Mouse (Mus musculus) forebrain, embryonic 11.5 days (tissue): Measurements from ENCODE around the gene Borcs6. TPM values are rescaled to one million over a fixed set of nuclear protein-coding genes. Genes with fewer than 3 reads are reported as not detected.
"Not testable (repeated sequence)": the region's sequence is repeated elsewhere in the genome, so short reads cannot be mapped to it uniquely, and the experiment has no call there.

Experiments used
- ATAC-seq: fragments of 200-750 bp; cut with Nextera tagmentation; replicated peaks from 2 replicates; pipeline ENCODE4 v1.8.0; 2017; ENCODE audit warnings: moderate TSS enrichment; ENCODE audit not compliant: low FRiP score
- DNase-seq: peaks from one replicate; pipeline ENCODE4 v3.0.0-alpha.2; 2017; ENCODE audit warnings: low spot score
- H3K27ac ChIP-seq: fragments of 300-500 bp; sonication (generic); 2 replicates; pipeline ENCODE4 v1.5.1; 2014; ENCODE audit warnings: low read depth, low read length
- H3K27me3 ChIP-seq: fragments of 300-500 bp; sonication (generic); 2 replicates; pipeline ENCODE4 v1.6.1; 2014; ENCODE audit warnings: mild to moderate bottlenecking, low read length, mixed read lengths; ENCODE audit not compliant: control insufficient read depth, insufficient read depth
- H3K36me3 ChIP-seq: fragments of 300-500 bp; sonication (generic); 2 replicates; pipeline ENCODE4 v1.6.1; 2014; ENCODE audit warnings: mild to moderate bottlenecking, low read length, moderate library complexity, mixed read lengths; ENCODE audit not compliant: control insufficient read depth, insufficient read depth
- H3K4me1 ChIP-seq: fragments of 300-500 bp; sonication (generic); replicated peaks from 2 replicates; pipeline ENCODE4 v1.6.1; 2014; ENCODE audit warnings: low read length, mixed read lengths; ENCODE audit not compliant: control insufficient read depth, insufficient read depth
- H3K4me2 ChIP-seq: fragments of 300-500 bp; sonication (generic); 2 replicates; pipeline ENCODE4 v1.6.1; 2014; ENCODE audit warnings: low read depth, mild to moderate bottlenecking, low read length, moderate library complexity, mixed read lengths; ENCODE audit not compliant: severe bottlenecking
- H3K4me3 ChIP-seq: fragments of 300-500 bp; sonication (generic); 2 replicates; pipeline ENCODE4 v1.5.1; 2014; ENCODE audit warnings: low read depth, low read length
- H3K9ac ChIP-seq: fragments of 300-500 bp; sonication (generic); 2 replicates; pipeline ENCODE4 v1.6.1; 2014; ENCODE audit warnings: low read length
- H3K9me3 ChIP-seq: fragments of 300-500 bp; sonication (generic); 2 replicates; pipeline ENCODE4 v1.6.1; 2016; ENCODE audit warnings: low read length, mixed read lengths; ENCODE audit not compliant: control insufficient read depth
- WGBS: fragments of 180-500 bp; shearing (Covaris S2); extraction: QIAGEN DNeasy Blood & Tissue Kit; methylation state at CpG from one replicate; pipeline ENCODE4 v1.1.7; 2014; 5-methylcytosine and 5-hydroxymethylcytosine counted together
- polyA plus RNA-seq: library from polyadenylated mRNA; unstranded; fragments of >200 nt; fragmentation: Nextera tagmentation; extraction: Ambion mirVana; gene quantifications from 2 replicates; pipeline ENCODE4 v1.2.1, GENCODE M21; 2014

The Borcs6 gene
- polyA plus RNA-seq, 1 experiment from 2014 or later = 7.9 TPM

- 67% methylated on average over 7 of the region's 7 CpGs for WGBS
- H3K9me3 ChIP-seq = no peaks in the 10 kb centered on the region
- DNase-seq (no peak), ATAC-seq (no peak)
- H3K4me2 ChIP-seq = no peak overlapping the region
- H3K4me3 ChIP-seq = no peak overlapping the region
- no peaks in the 10 kb centered on the region for H3K27me3 ChIP-seq
- no peaks in the 10 kb centered on the region; the same call in 1 of the 2 replicates for H3K36me3 ChIP-seq
- no peak overlapping the region for H3K9ac ChIP-seq
- peaks cover 20% of the 10 kb centered on the region; the same call in 1 of the 2 replicates for H3K4me1 ChIP-seq
- no peak overlapping the region for H3K27ac ChIP-seq
Observed at GRCm38 (mm10) chr11:69091566-69092385, 32.3 kb downstream of the Borcs6 start.

GRCm38 (mm10) chr11:69092386-69092751 is 32.9 kb downstream of the Borcs6 start:
- H3K4me3 ChIP-seq = no peak overlapping the region

GRCm38 (mm10) chr11:69092871-69093270 is 33.4 kb downstream of the Borcs6 start:
- Histone ChIP-seq H3K4me3 (no peak overlapping the region), H3K9me3 (no peaks in the 10 kb centered on the region), H3K36me3 (no peaks in the 10 kb centered on the region; the same call in 1 of the 2 replicates), H3K9ac (no peak overlapping the region), H3K4me2 (no peak overlapping the region), H3K4me1 (peaks cover 31% of the 10 kb centered on the region; the same call in 1 of the 2 replicates), H3K27me3 (no peaks in the 10 kb centered on the region), H3K27ac (no peak overlapping the region)
- WGBS = 87% methylated on average over 4 of the region's 4 CpGs
- no peak for ATAC-seq
- DNase-seq = no peak

More at GRCm38 (mm10) chr11:69092386-69092751, 32.9 kb downstream of the Borcs6 start:
- ATAC-seq (no peak), DNase-seq (peak; percentile 89)
- Histone ChIP-seq H3K4me2 (no peak overlapping the region), H3K27ac (no peak overlapping the region), H3K36me3 (no peaks in the 10 kb centered on the region; the same call in 1 of the 2 replicates), H3K9ac (no peak overlapping the region), H3K4me1 (peaks cover 26% of the 10 kb centered on the region; the same call in 1 of the 2 replicates), H3K27me3 (no peaks in the 10 kb centered on the region), H3K9me3 (no peaks in the 10 kb centered on the region)
- WGBS = 4% methylated on average over 3 of the region's 3 CpGs

GRCm38 (mm10) chr11:69093856-69094255 is 34.3 kb downstream of the Borcs6 start:
- 88% methylated on average over 7 of the region's 7 CpGs for WGBS
- ATAC-seq = not testable (repeated sequence)
- H3K4me1 ChIP-seq = peaks cover 38% of the 10 kb centered on the region

GRCm38 (mm10) chr11:69094697-69095429 is 35.3 kb downstream of the Borcs6 start, which contains the start of gene Per1:
Per1 (plus strand) TSS chr11:69095217.
- H3K4me1 ChIP-seq = peaks cover 34% of the 10 kb centered on the region
- 0% methylated on average over 37 of the region's 37 CpGs for WGBS
- peak within 1 kb of the TSS; percentile 41 for H3K4me3 ChIP-seq
- H3K9ac ChIP-seq = peak within 1 kb of the TSS; percentile 46
- H3K27ac ChIP-seq = peak within 1 kb of the TSS; percentile 55; the same call in 1 of the 2 replicates
- peak within 1 kb of the TSS; percentile 92 for H3K4me2 ChIP-seq
- no peaks in the 10 kb centered on the region; the same call in 1 of the 2 replicates for H3K36me3 ChIP-seq
- no peaks in the 10 kb centered on the region for H3K27me3 ChIP-seq
- no peaks in the 10 kb centered on the region for H3K9me3 ChIP-seq
- DNase-seq (peak; percentile 99), ATAC-seq (peak; percentile 91)

More at GRCm38 (mm10) chr11:69093856-69094255, 34.3 kb downstream of the Borcs6 start:
- not testable (repeated sequence) for H3K4me2 ChIP-seq, H3K9ac ChIP-seq, H3K4me3 ChIP-seq, H3K27ac ChIP-seq, H3K9me3 ChIP-seq, H3K27me3 ChIP-seq, H3K36me3 ChIP-seq, DNase-seq

GRCm38 (mm10) chr11:69095511-69096231 is 36.2 kb downstream of the Borcs6 start:
- H3K4me2 ChIP-seq = peak overlapping the region; percentile 92
- 3% methylated on average over 27 of the region's 27 CpGs for WGBS

GRCm38 (mm10) chr11:69096360-69096986 is 37.0 kb downstream of the Borcs6 start:
- Histone ChIP-seq H3K9ac (peak overlapping the region; percentile 46), H3K4me3 (peak overlapping the region; percentile 22), H3K4me1 (peaks cover 34% of the 10 kb centered on the region), H3K27me3 (no peaks in the 10 kb centered on the region), H3K4me2 (peak overlapping the region; percentile 92), H3K36me3 (peaks cover 2% of the 10 kb centered on the region), H3K27ac (0 out of 2 replicates have a peak overlapping the region, but pooled peaks have one; percentile 73), H3K9me3 (no peaks in the 10 kb centered on the region)
- WGBS = 14% methylated on average over 9 of the region's 9 CpGs
- no peak for ATAC-seq
- DNase-seq = no peak

More at GRCm38 (mm10) chr11:69095511-69096231, 36.2 kb downstream of the Borcs6 start:
- H3K27me3 ChIP-seq = no peaks in the 10 kb centered on the region
- ATAC-seq (no peak), DNase-seq (no peak)
- H3K9ac ChIP-seq = peak overlapping the region; percentile 46
- H3K9me3 ChIP-seq = no peaks in the 10 kb centered on the region
- peak overlapping the region; percentile 55; the same call in 1 of the 2 replicates for H3K27ac ChIP-seq
- peaks cover 34% of the 10 kb centered on the region for H3K4me1 ChIP-seq
- H3K36me3 ChIP-seq = no peaks in the 10 kb centered on the region; the same call in 1 of the 2 replicates
- H3K4me3 ChIP-seq = peak overlapping the region; percentile 41
